Mouse (Mus musculus) myocyte (in vitro differentiated cells): ENCODE measurements around the gene Capn8.

Experiments
- POLR2A ChIP-seq: IDR thresholded peaks from one replicate; pipeline ENCODE4 v1.6.1; 2011; ENCODE audit warnings: low read depth, mild to moderate bottlenecking, control low read depth, moderate library complexity; ENCODE audit not compliant: insufficient read length
- TCF12 ChIP-seq: IDR thresholded peaks from one replicate; pipeline ENCODE4 v1.6.1; 2011; ENCODE audit warnings: mild to moderate bottlenecking, control low read depth; ENCODE audit not compliant: poor library complexity, insufficient read depth, severe bottlenecking
- USF1 ChIP-seq: IDR thresholded peaks from one replicate; pipeline ENCODE4 v1.6.1; 2011; ENCODE audit warnings: low read depth, mild to moderate bottlenecking, control low read depth, moderate library complexity

DNA sequence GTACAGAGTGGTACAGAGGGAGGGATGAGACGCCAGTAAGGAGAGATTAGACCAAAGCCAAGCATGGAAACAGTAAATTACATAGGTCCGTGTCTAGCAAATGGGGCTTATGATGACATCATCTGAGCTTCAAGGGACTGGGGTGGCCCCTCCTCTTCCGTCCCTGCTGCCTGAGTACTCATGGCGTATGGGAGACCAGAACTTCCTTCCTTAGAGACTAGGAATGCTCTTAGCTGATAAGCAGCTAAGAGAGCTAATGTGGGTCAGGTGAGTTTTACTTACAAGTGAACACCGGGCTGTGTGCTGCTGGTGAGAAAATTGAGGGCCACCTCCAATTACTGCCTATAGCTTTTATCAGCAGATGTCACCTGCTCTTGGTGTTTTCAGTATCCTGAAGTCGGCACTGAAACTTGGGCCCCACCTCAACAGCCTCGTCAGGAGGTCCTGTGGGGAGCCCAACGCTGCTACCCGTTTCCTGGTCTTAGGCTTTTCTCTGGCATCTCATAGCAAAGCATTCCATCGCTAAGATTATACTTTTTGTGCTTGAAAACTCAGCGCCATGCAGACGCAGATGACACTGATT lies 69.0 kb downstream of the Capn8 start:
- TF ChIP-seq USF1 (no peak), TCF12 (no peak), POLR2A (no peak)
